Mouse (Mus musculus) heart, adult 2 months (tissue): ENCODE data around the gene Cntn5.

Source experiments
- CTCF ChIP-seq: fragments of 200-600 bp; IDR thresholded peaks from 2 replicates; pipeline ENCODE4 v1.8.1; 2022; ENCODE audit warnings: antibody characterized with exemption, mild to moderate bottlenecking, moderate library complexity
- EP300 ChIP-seq: fragments of 200-500 bp; IDR thresholded peaks from 2 replicates; pipeline ENCODE4 v1.6.1; 2011; ENCODE audit warnings: low read depth, low read length, control low read depth; ENCODE audit not compliant: insufficient read depth
- POLR2A ChIP-seq: fragments of 200-500 bp; IDR thresholded peaks from 2 replicates; pipeline ENCODE4 v1.6.1; 2011; ENCODE audit warnings: mild to moderate bottlenecking, low read depth, low read length, control low read depth; ENCODE audit not compliant: insufficient read depth

GRCm38 (mm10) chr9:9965370-9965769 lies 939.2 kb downstream of the Cntn5 start:
- TF ChIP-seq EP300 (no peak), CTCF (no peak), POLR2A (no peak)
